Mouse (Mus musculus) liver, embryonic 14.5 days (tissue): ENCODE data around the gene Ppif.

Experiments
- CTCF ChIP-seq: IDR thresholded peaks from 2 replicates; pipeline ENCODE4 v1.5.1; 2016; ENCODE audit warnings: antibody characterized with exemption, low read depth, control low read depth
- EP300 ChIP-seq: IDR thresholded peaks from 2 replicates; pipeline ENCODE4 v1.6.1; 2016; ENCODE audit warnings: antibody characterized with exemption, low read depth

DNA sequence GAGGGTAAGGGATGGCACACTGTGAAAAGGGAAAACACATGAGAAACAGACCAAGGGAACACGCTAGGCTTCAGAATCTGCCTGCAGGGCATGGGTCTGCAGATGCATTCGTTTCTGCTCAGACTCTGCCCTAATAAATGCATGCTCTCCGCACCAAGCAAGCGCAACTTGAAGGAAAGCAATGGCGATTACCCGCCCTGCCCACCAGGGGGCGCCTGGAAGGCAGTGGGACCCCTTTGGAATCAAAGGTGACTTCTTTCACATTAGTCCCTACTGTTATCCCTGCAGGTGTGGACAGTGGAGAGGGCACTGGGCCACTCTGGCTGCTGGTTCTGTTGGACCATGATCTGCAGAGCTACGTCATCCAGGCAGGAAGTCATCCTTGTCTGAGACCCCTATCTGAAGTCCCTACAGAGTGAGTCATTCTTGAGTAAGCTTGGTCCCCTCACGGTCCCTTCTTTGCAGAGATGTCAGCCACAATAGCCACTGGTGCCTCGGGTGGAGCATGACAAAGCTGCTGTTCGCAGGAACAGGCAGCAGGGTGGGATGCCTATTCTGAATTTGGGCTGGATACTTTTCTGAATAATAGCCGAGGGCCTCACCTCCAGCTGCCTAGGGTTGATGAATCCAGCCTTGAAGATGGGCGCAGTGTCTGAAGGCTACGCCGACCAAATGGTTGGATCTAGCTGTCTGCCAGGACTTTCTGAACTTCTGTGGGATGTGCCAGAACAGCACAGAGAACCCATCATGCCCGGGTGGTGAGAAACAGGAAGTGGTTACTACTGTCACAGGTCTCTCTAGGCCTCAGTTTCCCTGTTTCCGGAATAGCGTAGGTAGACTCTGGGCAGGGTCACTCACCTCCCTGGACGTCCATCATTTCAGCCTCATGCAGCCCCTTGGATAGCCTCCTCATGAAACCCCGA is 32.5 kb downstream of the Ppif start:
- no peak for TF ChIP-seq EP300
- peak; percentile 96 for TF ChIP-seq CTCF
